Mouse (Mus musculus) gastrocnemius, postnatal 4 days (tissue): ENCODE data around the gene Kif1c. TPM values are rescaled to one million over a fixed set of nuclear protein-coding genes. Genes with fewer than 3 reads are reported as not detected.

Source experiments
- DNase-seq, 2 experiments: peaks; one replicate each; pipeline ENCODE4 v3.0.0; 2021 to 2022; ENCODE audit warnings: low spot score in 2 of 2, mixed read lengths in 2 of 2
- long read RNA-seq, 2 experiments: library from polyadenylated mRNA; stranded (forward); transcript quantifications; one replicate each; pipeline ENCODE4 v2.0.0; 2021
- total RNA-seq, 2 experiments: library from RNA; stranded (reverse); gene quantifications; 2 replicates each; pipeline ENCODE4 v1.2.3; 2021

Gene Kif1c
- 100 to 1,000 TPM; 162 to 166 TPM for total RNA-seq
- long read RNA-seq, experiment 1, partial matches to known transcripts: 1 of 5 reads
- long read RNA-seq, experiment 1, other reads (novel, unspliced or antisense): 4 of 5 reads
- long read RNA-seq, experiment 2, partial matches to known transcripts: 0 of 7 reads
- long read RNA-seq, experiment 2, other reads (novel, unspliced or antisense): 7 of 7 reads

DNA sequence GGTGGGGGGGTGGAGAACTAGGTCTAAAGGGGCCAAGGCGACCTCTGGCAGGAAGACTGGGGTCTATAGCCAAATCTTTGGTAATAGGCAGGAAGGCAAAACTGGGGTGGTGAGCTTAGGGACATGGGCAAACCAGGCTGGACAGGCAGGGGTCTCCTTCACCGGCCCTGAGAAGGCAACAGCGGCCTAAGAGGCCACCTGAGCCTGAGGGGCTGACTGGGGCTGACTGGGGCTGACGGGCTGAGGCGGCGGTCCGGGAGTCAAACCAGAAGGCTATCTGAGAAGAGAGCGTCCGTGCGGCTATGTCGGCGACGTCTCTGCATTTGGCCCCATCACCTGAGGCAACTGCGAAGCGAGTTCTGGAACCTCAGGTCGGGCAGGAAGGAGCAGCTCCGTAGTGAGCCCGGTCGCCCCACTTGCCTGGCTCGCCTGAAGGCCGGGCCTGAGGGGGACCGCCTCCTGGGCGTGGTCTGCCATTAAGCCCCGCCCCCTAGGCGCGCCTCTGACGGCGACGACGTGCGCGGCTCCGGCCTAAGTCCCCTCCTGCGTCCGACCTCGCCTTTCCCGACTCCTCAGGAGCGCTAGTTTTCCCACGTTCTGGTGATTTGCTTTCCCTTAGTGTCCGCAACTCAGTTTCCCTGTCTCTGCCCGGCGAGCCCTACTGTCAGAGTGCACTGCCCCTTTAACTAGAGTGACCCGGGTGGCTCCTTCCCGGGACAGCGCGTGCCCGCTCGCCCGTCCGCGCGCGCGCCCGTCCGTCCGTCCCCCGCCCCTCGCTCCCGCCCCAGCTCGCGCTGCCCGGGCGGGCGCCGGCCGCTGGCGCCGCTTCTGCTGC is at the start of gene Kif1c, which contains the start of gene Inca1:
Gene Kif1c (plus strand): TSS at position 827 of the 835 bp plus-strand sequence.
Gene Inca1 (minus strand): TSS at position 434 of the 835 bp plus-strand sequence.
- peak; percentile 95 to 96 for DNase-seq

DNA sequence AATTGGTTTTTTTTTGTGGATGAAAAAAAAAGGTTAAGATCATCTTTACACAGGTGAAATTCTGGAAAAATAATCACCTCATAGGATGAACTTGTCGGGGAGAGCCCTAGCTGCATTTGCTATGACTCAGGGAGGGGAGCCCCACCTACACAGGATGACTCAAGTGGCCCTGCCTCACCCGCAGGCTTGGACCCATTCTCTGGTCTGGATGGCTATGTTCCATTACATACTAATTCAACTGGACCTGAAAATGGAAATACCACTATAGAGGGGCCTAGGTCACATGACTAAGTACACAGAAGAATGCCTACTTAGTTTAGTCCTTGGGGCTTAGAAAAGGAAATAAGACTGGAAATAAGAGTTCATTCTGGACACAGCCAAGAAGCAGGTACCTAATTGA is 49.0 kb upstream of the Kif1c start:
- DNase-seq: no peak

GRCm38 (mm10) chr11:70652029-70652883 is 48.1 kb upstream of the Kif1c start:
- DNase-seq: no peak

GRCm38 (mm10) chr11:70652884-70653344 is 47.4 kb upstream of the Kif1c start:
- DNase-seq: no peak

GRCm38 (mm10) chr11:70653345-70654197 is 46.8 kb upstream of the Kif1c start:
- DNase-seq: peak; percentile 61 to 76

DNA sequence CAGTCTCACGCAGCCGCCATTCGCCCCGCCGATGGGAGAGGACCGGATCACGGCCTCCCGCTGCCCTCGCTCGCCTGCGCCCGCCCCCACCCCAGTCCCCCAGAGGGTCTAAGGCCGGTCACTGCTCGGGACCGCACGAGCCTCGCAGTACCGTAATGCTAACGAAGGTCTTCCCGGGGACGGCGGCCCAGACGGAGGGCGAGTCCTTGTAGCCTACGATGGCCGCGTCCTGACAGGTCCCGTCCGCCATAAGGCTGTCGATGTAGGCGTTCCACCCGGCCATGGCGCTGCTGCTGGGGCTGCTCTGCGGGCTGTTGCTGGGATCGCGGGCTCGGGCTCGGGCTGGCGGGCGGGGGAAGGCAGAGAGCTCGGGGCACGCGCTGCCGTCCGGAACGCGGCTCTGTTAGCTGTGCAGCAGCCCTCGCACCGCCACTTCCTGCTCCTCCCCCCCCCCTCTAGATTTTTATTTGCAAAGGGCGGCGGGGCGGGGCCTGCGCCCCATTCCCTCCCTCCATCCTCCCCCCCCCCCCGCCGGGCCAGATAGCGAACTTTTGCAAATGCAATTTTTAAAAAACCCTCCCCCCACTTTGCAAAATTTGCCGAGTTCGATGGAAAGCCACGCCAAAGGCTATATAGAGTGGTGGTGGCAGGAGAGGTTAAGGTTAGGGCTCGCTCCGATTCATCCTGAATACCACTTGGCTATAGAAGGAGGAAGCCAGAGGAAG is 46.0 kb upstream of the Kif1c start, which contains the start of gene Pfn1:
Gene Pfn1 (minus strand): TSS at position 447 of the 725 bp plus-strand sequence.
- peak; percentile 72 to 82 for DNase-seq

- DNase-seq: peak; percentile 82 to 89
These were observed 45.3 kb upstream of the Kif1c start for GRCm38 (mm10) chr11:70654923-70655570.

- peak; percentile 58 to 79 for DNase-seq
These were observed 44.5 kb upstream of the Kif1c start for GRCm38 (mm10) chr11:70655571-70656455.

DNA sequence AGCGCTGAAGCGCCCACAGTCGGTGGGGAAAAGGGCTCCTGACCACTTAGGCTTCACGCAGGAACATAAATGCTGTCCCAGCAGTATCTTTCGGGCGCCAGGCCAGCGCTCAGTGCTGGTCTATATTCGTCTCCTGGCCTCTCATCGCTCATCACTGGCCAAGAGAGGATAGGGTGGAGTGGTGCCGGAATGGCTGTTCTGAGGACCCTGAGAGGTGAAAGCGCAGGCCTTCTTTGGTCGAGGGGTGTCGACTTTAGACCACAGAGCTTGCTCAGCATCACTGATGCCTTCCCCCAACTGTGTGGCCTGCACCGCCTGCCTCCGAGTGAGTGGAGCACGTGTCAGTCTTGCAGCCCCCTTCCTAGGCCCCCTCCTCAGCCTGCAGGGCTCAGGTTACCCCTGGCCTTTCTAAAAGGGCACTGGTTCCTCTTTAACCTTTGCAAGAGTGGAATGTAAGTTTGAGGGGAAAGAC is 43.9 kb upstream of the Kif1c start:
- peak in 1 of 2 experiments; percentile 77 for DNase-seq

DNA sequence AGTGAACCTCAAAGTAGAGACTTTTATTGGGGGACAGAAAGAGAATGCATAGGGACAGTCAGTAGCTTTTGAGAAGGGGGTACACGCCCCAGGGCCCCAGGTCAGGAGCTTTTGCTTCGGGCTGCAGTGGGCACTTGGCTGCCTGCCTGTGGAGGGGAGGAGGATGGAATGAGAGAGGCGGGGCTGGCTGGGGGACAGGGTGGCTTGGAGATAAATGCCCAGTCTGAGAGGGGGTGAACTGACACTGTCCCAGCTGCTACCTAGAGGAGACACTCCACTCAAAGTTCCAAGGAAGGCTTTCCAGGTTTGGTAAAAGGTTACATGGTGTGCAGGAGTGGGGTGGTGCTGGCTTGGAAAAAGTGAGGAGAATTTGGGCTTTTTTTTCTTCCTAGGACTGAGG is 43.4 kb upstream of the Kif1c start, which contains the start of gene Eno3:
Gene Eno3 (plus strand): TSS at position 239 of the 400 bp plus-strand sequence.
- DNase-seq: peak in 1 of 2 experiments; percentile 51

DNA sequence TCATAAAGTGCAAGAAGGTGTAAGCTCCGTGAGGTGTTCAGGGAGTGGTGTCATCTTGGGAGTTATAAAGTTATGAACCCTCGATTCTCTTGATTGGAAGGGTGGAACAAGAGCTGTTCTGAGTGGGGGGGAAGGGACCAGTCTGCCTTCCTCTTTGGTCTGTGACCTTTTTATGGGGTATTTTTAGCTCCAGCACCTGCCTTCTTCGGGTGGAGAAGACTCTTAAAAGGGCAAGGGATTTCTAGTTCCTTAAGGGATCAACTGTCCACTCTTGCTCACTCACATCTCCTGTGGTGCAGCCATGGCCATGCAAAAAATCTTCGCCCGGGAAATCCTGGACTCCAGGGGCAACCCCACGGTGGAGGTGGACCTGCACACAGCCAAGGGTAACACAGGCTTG is 42.8 kb upstream of the Kif1c start:
- no peak for DNase-seq

DNA sequence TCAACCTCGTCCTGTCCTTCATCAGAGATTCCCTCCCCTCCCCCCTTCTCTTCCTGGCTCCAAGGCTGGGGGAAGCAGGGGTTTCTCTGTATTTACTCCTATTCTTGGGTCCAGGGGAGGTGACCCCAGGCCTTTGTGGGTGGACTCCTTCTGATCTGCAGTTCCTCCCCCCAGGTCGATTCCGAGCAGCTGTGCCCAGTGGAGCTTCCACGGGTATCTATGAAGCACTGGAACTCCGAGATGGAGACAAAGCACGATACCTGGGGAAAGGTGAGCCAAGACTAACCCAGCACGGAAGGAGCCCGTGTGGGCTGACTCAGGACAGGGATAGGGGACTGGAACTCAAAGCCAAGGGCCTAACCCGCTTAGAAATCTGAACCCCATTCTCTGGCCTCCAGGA is 42.4 kb upstream of the Kif1c start:
- no peak for DNase-seq

DNA sequence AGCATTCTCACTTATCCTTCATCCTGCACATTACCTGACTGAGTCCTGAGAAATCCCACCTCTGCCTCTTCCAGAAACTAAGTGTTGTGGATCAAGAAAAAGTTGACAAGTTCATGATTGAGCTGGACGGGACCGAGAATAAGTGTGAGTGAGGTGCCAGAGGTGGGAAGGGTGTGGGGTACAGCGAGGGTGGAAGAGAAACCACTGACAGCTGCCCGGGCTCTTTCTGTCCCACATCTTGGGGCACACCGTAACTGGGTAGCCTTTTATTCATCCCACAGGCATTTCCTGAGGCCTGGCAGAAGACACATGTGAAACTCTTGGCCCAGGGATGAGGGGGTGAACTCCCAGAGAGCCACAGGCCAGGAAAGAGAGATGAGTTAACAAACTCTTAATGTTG is 41.8 kb upstream of the Kif1c start:
- DNase-seq: no peak

- DNase-seq: no peak
These were observed 41.4 kb upstream of the Kif1c start for GRCm38 (mm10) chr11:70658942-70659341.

DNA sequence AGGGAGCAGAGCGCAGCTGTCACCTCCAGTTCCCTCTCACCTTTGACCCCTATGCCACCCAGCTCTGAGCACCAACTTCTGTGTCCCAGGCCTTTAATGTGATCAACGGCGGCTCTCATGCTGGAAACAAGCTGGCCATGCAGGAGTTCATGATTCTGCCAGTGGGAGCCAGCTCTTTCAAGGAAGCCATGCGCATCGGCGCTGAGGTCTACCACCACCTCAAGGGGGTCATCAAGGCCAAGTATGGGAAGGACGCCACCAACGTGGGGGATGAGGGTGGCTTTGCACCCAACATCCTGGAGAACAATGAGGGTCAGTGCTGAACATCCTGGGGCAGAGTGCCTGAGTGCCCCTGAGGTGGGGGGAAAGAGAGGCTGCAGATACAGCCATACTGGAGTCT is 39.8 kb upstream of the Kif1c start:
- DNase-seq: no peak

GRCm38 (mm10) chr11:70663101-70663500 is 37.2 kb upstream of the Kif1c start:
- no peak for DNase-seq

DNA sequence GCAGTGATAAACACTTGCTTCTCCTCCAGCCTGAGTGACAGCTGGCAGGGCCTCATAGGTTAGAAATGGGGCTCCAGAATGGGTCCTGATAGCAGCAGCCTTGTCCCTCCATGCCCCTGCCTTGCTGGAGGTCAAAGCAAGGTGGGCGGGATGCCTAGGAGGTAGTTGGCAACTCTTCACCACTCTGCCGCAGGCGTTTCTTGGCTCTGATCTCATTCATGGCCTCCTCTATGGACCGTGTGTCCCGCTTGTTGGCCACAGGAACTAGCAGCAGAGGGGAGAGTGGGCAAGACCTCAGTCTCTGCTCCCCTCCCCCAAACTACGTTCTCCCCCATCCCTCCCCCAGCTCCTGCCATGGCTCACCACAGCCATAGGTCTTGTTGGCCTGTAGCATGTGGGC is 36.4 kb upstream of the Kif1c start:
- DNase-seq: no peak

- no peak for DNase-seq
These were observed 35.6 kb upstream of the Kif1c start for GRCm38 (mm10) chr11:70664741-70665140.
